Mouse (Mus musculus) bone marrow, adult 2 months (tissue): Measurements from ENCODE around the gene Mtss1l.

Experiments used
- CTCF ChIP-seq: fragments of 200-500 bp; IDR thresholded peaks from 2 replicates; pipeline ENCODE4 v1.5.1; 2011; ENCODE audit warnings: low read length, control low read depth; ENCODE audit not compliant: control insufficient read depth, insufficient read depth
- POLR2A ChIP-seq: fragments of 200-500 bp; IDR thresholded peaks from 2 replicates; pipeline ENCODE4 v1.6.1; 2011; ENCODE audit warnings: low read depth, mild to moderate bottlenecking, control low read depth, low read length, borderline replicate concordance; ENCODE audit not compliant: control insufficient read depth

GRCm38 (mm10) chr8:110676702-110677101 is 44.6 kb upstream of the Mtss1l start:
- TF ChIP-seq CTCF: no peak
- no peak for TF ChIP-seq POLR2A
